Mouse (Mus musculus): ENCODE results near the gene Lgals3bp.

Lgals3bp gene

DNA sequence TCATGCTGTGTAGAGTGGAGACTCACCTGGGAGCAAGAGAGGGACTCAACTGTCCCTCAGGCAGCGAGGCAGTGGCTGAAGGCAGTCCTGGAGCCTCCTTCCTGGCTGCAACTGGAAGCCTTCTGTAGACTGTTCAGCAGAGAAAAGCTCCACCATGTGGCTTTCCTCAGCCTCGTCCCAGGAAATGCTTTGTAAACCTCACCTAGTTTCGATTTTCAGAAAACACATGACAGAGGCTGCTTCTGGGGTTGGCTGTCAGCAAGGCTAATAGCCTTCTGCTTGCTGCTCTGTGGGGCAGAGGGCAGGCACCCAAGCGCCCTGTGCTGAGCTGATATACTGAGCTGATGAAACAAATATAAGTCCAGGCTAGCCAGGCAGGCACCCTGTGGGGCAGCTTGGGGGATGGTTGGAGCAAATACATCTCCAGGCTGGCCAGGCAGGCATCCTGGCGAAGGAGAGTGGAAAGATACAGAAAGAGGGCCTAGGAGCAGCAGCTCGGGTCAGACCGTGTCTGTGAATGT lies at the start of gene Lgals3bp:
Gene Lgals3bp (minus strand): TSS at position 333 of the 521 bp plus-strand sequence.
- in situ Hi-C loops (cut with MboI, MseI): loop anchor here (10.0 kb wide), 1 partner anchor 1833 kb away; the partner anchor contains the start of gene Bahcc1

GRCm38 (mm10) chr11:118451211-118451610 lies 49.3 kb upstream of the Lgals3bp start:
- in situ Hi-C loops (cut with MboI, MseI): no loop called here

DNA sequence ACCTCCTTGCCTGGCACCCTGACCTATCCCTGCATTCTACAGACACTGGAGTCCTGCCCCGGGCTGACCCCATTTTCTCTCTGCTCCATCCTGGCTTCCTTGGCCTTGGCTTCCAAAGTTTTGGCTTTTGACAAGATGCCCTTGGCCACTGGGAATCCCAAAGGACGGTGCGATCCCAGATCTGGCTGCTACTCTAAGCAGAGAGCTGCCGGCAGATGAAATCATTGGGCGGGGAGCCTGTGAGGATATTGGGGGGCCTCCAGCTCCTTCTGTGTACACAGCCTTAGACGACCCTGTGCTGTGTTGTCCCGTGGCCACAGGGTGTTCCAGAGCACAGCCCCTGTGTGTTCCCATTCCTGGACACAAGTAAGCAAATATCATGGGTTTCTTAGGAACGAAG lies 46.5 kb upstream of the Lgals3bp start:
- in situ Hi-C loops (cut with MboI, MseI): loop anchor here (5.0 kb wide), 1 partner anchor 39 kb away; no protein-coding TSS in a partner anchor

DNA sequence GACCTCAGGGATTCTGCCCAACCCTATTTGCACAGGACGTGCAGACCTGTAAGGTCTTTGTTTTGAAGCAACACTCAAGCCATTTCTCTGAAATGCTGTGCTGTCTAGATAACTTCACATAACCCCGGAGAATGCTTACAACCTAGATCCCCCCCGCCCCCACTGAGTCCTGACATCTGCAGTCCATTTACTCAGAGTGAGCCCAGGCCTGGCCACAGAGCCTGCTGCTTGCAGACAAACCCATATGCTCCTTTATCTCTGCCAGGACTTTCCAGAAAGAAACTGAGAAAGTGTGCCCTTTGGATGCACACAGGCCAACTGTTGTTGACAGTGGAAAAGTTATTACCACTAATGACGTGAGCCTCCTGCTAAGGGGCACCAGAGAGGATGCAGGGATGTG lies 45.5 kb upstream of the Lgals3bp start:
- in situ Hi-C loops (cut with MboI, MseI): loop anchor here (5.0 kb wide), 1 partner anchor 40 kb away; no protein-coding TSS in a partner anchor

- in situ Hi-C loops (cut with MboI, MseI): loop anchor here (5.0 kb wide), 1 partner anchor 41 kb away; no protein-coding TSS in a partner anchor
Measured at GRCm38 (mm10) chr11:118445843-118446242, 44.0 kb upstream of the Lgals3bp start.

- in situ Hi-C loops (cut with MboI, MseI): no loop called here
Measured at GRCm38 (mm10) chr11:118443201-118443970, 41.5 kb upstream of the Lgals3bp start.

DNA sequence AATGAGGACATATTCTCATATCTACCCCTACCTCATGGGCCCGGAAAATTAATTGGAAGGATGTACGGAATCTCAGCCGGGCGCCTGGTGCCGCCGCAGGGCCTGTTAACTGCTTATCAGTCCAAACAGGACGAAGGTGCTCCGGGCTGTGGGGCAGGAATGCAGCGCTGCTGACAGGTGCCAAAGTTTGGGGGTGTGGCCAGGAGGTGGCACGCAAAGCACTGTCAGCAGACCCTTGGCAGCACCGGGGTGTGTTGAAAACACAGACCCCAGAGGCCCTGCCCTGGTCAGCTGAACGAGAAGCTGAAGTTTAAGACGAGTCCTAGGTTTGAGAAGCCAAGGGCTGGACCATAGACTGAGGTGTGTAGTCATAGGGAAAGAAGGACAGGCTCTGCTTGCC lies 40.8 kb upstream of the Lgals3bp start:
- in situ Hi-C loops (cut with MboI, MseI): no loop called here

GRCm38 (mm10) chr11:118438665-118439414 lies 36.9 kb upstream of the Lgals3bp start:
- in situ Hi-C loops (cut with MboI, MseI): no loop called here

GRCm38 (mm10) chr11:118436471-118436935 lies 34.6 kb upstream of the Lgals3bp start:
- in situ Hi-C loops (cut with MboI, MseI): no loop called here

DNA sequence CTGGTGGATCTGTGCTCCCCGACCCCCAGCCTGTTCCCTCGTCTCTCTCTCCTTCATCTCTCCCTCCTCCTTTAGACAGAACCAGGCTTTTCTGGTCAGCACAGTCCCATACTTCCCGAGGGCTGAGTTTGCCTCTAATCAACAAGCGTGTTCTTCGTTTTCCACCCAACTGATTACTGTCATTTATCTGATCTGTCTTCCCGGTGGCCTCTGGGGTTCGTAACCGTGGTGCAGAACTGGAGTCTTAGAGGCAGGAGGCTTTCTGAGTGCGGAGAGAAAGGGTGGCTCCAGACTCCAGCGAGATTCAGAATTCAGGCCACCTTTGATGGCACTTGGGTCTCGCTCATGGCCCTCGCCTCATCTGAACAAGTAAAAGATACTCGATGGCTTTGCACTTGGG lies 32.2 kb upstream of the Lgals3bp start:
- in situ Hi-C loops (cut with MboI, MseI): no loop called here

GRCm38 (mm10) chr11:118433398-118433868 lies 31.5 kb upstream of the Lgals3bp start:
- in situ Hi-C loops (cut with MboI, MseI): no loop called here

GRCm38 (mm10) chr11:118431100-118431948 lies 29.4 kb upstream of the Lgals3bp start:
- in situ Hi-C loops (cut with MboI, MseI): no loop called here

- in situ Hi-C loops (cut with MboI, MseI): no loop called here
Measured at GRCm38 (mm10) chr11:118430291-118430885, 28.5 kb upstream of the Lgals3bp start.

- in situ Hi-C loops (cut with MboI, MseI): no loop called here
Measured at GRCm38 (mm10) chr11:118428944-118429709, 27.2 kb upstream of the Lgals3bp start.

DNA sequence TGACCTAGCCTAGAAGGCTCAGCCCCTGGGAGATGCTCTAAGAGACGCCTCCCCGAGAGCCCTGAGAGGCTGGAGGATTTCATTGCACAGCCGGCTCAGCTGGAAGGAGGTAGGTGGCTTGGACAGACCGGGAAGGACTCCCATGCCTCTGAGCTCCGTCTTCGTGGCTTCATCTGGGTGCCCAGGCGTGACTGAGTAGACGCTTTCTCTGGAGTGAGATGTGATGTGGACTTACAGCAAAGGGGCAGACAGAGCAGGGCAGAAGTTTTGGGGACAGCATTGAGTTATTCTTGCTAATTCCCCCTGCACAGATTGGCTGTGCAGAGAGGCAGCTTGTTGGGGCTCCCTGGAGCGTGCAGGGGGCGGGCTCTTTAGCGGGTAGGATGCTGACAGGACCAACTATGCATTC lies 26.6 kb upstream of the Lgals3bp start:
- in situ Hi-C loops (cut with MboI, MseI): no loop called here

GRCm38 (mm10) chr11:118427986-118428385 lies 26.1 kb upstream of the Lgals3bp start, which contains the start of gene C1qtnf1:
C1qtnf1 (plus strand) TSS chr11:118428203.
- in situ Hi-C loops (cut with MboI, MseI): no loop called here

DNA sequence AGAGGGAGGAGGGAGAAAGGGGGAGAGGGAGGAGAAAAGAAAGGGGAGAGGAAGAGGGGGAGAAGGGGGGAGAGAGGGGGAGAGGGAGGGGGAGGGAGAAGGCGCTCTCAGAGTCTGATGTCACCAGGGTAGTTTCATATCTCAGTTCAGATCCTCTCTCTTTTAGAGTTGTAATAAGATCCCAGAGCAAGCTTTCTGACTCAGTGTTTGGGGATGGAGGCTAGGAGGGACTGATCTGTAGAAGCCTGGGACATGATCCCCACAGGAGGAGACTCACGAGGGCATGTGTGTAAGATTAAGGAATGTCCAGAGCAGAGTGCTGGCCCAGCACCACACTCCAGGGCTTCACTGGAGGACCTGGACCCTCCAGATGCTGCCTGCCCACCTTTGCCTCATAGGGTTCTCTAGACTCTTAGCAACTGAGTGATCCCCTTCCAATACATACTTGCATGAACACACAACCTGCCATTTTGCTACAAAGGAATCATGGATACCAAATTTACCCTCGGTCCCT lies 25.4 kb upstream of the Lgals3bp start:
- in situ Hi-C loops (cut with MboI, MseI): no loop called here

DNA sequence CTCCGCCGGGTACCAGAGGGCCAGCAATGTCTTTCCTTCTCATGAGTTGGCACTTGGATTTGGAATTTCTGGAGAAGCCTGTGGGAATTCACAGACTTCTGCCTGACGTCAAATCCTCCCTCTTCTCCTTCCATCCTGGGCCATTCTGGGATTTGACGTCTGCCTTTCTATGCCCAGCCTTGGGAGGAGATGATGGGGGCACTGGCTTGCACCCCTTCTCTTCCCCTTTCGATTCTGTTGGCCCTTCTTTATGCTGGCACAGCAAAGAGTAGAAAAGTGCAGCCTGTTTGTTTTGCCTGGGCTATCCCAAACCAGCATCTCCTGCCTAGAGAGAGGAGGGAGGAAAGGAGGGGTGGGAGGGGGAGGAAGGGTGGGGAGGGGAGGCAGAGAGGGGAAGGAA lies 24.9 kb upstream of the Lgals3bp start:
- in situ Hi-C loops (cut with MboI, MseI): no loop called here

DNA sequence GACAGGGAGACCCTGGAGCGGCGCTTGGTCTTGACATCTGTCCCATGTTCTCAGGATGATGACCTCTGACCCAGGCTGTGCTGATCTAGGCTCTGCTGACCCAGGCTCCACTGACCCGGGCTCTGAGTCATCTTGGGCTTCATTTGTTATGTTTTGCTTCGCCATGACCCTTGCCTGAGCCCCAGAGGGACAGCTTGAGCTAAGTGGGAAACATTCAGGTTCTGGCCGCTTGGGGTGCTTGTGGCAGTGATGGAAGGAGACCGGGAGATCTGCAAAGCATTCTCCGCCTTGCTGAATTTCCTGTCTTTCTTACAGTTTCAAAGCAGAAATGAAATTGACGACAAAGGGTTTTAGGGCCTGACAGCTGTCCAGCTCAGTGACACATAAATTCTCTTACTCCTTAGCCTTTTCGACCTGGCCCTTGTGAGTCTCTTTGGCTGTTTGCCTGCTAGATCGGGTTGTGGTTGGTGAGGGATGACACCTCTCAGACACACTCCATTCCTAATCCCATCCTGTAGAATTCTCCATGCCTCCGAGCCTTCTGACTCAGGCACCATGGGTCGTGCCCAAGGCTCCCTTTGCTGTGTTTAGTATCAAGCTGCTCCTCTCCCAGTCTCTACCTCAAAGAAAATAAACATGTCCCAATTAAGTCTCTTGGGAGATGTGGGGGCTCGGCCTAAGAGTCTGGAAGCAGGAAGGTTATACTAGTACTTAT lies 22.9 kb upstream of the Lgals3bp start:
- in situ Hi-C loops (cut with MboI, MseI): loop anchor here (5.0 kb wide), 1 partner anchor 53 kb away; the partner anchor contains the start of gene Engase

Data from T-helper 2 cell (primary cell).